Mouse (Mus musculus) heart, embryonic 16.5 days (tissue): ENCODE data around the gene Lin9. TPM values are rescaled to one million over a fixed set of nuclear protein-coding genes. Genes with fewer than 3 reads are reported as not detected.

Experiments used
- ATAC-seq: fragments of 200-750 bp; cut with Nextera tagmentation; replicated peaks from 2 replicates; pipeline ENCODE4 v1.8.0; 2017; ENCODE audit warnings: moderate number of reproducible peaks; ENCODE audit not compliant: insufficient read depth, low FRiP score; ENCODE audit errors: extremely low read depth
- H3K27ac ChIP-seq: fragments of 300-500 bp; sonication (generic); 2 replicates; pipeline ENCODE4 v1.5.1; 2014; ENCODE audit warnings: mild to moderate bottlenecking, low read length, control low read depth, moderate library complexity
- H3K27me3 ChIP-seq: fragments of 300-500 bp; sonication (generic); 2 replicates; pipeline ENCODE4 v1.6.1; 2014; ENCODE audit warnings: low read length, mixed read lengths; ENCODE audit not compliant: control insufficient read depth, insufficient read depth
- H3K36me3 ChIP-seq: fragments of 300-500 bp; sonication (generic); 2 replicates; pipeline ENCODE4 v1.6.1; 2014; ENCODE audit not compliant: control insufficient read depth, insufficient read depth
- H3K4me1 ChIP-seq: fragments of 300-500 bp; sonication (generic); 2 replicates; pipeline ENCODE4 v1.6.1; 2014; ENCODE audit warnings: low read length, mixed read lengths; ENCODE audit not compliant: control insufficient read depth, insufficient read depth
- H3K4me2 ChIP-seq: fragments of 300-500 bp; sonication (generic); 2 replicates; pipeline ENCODE4 v1.6.1; 2014; ENCODE audit warnings: low read depth, mild to moderate bottlenecking, control low read depth, low read length
- H3K4me3 ChIP-seq: fragments of 300-500 bp; sonication (generic); 2 replicates; pipeline ENCODE4 v1.5.1; 2014; ENCODE audit warnings: mild to moderate bottlenecking, control low read depth, low read length
- H3K9ac ChIP-seq: fragments of 300-500 bp; sonication (generic); 2 replicates; pipeline ENCODE4 v1.6.1; 2014; ENCODE audit warnings: low read length, control low read depth
- H3K9me3 ChIP-seq: fragments of 300-500 bp; sonication (generic); replicated peaks from 2 replicates; pipeline ENCODE4 v1.6.1; 2016; ENCODE audit warnings: low read length; ENCODE audit not compliant: control insufficient read depth
- whole genome bisulfite sequencing: fragments of 180-500 bp; shearing (Covaris S2); extraction: QIAGEN DNeasy Blood & Tissue Kit; methylation state at CpG from one replicate; pipeline ENCODE4 v1.1.7; 2014; 5-methylcytosine and 5-hydroxymethylcytosine counted together
- polyA plus RNA-seq: library from polyadenylated mRNA; unstranded; fragments of >200 nt; fragmentation: Nextera tagmentation; extraction: Ambion mirVana; gene quantifications from 2 replicates; pipeline ENCODE4 v1.2.1, GENCODE M21; 2015

The Lin9 gene
- polyA plus RNA-seq, 1 experiment from 2014 or later, result 15.0 TPM

GRCm38 (mm10) chr1:180696626-180697352, 55.8 kb downstream of the Lin9 start, which contains the start of gene Mixl1:
Gene Mixl1, minus strand, starts transcription at chr1:180697034.
- peaks cover 41% of the 10 kb centered on the region for H3K27me3 ChIP-seq
- H3K27ac ChIP-seq, result no peak within 1 kb of the TSS
- peak within 1 kb of the TSS; percentile 54 for H3K4me3 ChIP-seq
- H3K4me2 ChIP-seq, result peak within 1 kb of the TSS; percentile 72
- H3K4me1 ChIP-seq, result 0 out of 2 replicates have a peak, but pooled peaks cover 4% of the 10 kb centered on the region
- H3K9me3 ChIP-seq, result no peaks in the 10 kb centered on the region
- peaks cover 5% of the 10 kb centered on the region; the same call in 1 of the 2 replicates for H3K36me3 ChIP-seq
- peak; percentile 41; the same call in 1 of the 2 replicates for ATAC-seq
- 0 out of 2 replicates have a peak within 1 kb of the TSS, but pooled peaks have one; percentile 48 for H3K9ac ChIP-seq
- WGBS, result under 1% methylated on average over 79 of the region's 79 CpGs

GRCm38 (mm10) chr1:180698063-180698462, 57.1 kb downstream of the Lin9 start:
- peaks cover 41% of the 10 kb centered on the region for H3K27me3 ChIP-seq
- WGBS, result 57% methylated on average over 5 of the region's 5 CpGs
- H3K4me3 ChIP-seq, result no peak overlapping the region
- H3K27ac ChIP-seq, result no peak overlapping the region
- H3K4me1 ChIP-seq, result 0 out of 2 replicates have a peak, but pooled peaks cover 4% of the 10 kb centered on the region
- H3K36me3 ChIP-seq, result no peaks in the 10 kb centered on the region
- H3K9ac ChIP-seq, result no peak overlapping the region
- ATAC-seq, result no peak
- no peak overlapping the region for H3K4me2 ChIP-seq
- H3K9me3 ChIP-seq, result no peaks in the 10 kb centered on the region

- peak overlapping the region; percentile 44 for H3K4me3 ChIP-seq
- no peaks in the 10 kb centered on the region for H3K36me3 ChIP-seq
- peak overlapping the region; percentile 44 for H3K9ac ChIP-seq
- peak; percentile 63; the same call in 1 of the 2 replicates for ATAC-seq
- 0 out of 2 replicates have a peak, but pooled peaks cover 6% of the 10 kb centered on the region for H3K27me3 ChIP-seq
- no peaks in the 10 kb centered on the region for H3K9me3 ChIP-seq
- 0 out of 2 replicates have a peak, but pooled peaks cover 3% of the 10 kb centered on the region for H3K4me1 ChIP-seq
- peak overlapping the region; percentile 54 for H3K4me2 ChIP-seq
- peak overlapping the region; percentile 73 for H3K27ac ChIP-seq
- WGBS, result 29% methylated on average over 6 of the region's 6 CpGs
Observed at GRCm38 (mm10) chr1:180703400-180703799, 62.5 kb downstream of the Lin9 start.

GRCm38 (mm10) chr1:180707368-180707767, 66.4 kb downstream of the Lin9 start:
- Histone ChIP-seq H3K9me3 (no peaks in the 10 kb centered on the region), H3K36me3 (no peaks in the 10 kb centered on the region), H3K27ac (no peak overlapping the region), H3K4me1 (0 out of 2 replicates have a peak, but pooled peaks cover 3% of the 10 kb centered on the region), H3K27me3 (no peaks in the 10 kb centered on the region), H3K4me2 (no peak overlapping the region), H3K9ac (no peak overlapping the region), H3K4me3 (no peak overlapping the region)
- 42% methylated on average over 3 of the region's 3 CpGs for whole genome bisulfite sequencing
- no peak for ATAC-seq

- H3K4me2 ChIP-seq, result no peak overlapping the region
- H3K9ac ChIP-seq, result no peak overlapping the region
- WGBS, result 71% methylated on average over 3 of the region's 3 CpGs
- ATAC-seq, result no peak
- H3K4me1 ChIP-seq, result 0 out of 2 replicates have a peak, but pooled peaks cover 3% of the 10 kb centered on the region
- no peak overlapping the region for H3K27ac ChIP-seq
- H3K4me3 ChIP-seq, result no peak overlapping the region
- H3K36me3 ChIP-seq, result no peaks in the 10 kb centered on the region
- H3K9me3 ChIP-seq, result no peaks in the 10 kb centered on the region
- no peaks in the 10 kb centered on the region for H3K27me3 ChIP-seq
Observed at GRCm38 (mm10) chr1:180707813-180708212, 66.9 kb downstream of the Lin9 start.

GRCm38 (mm10) chr1:180708935-180709776, 68.2 kb downstream of the Lin9 start:
- WGBS, result 33% methylated on average over 14 of the region's 14 CpGs
- Histone ChIP-seq H3K27ac (no peak overlapping the region), H3K9me3 (no peaks in the 10 kb centered on the region), H3K27me3 (no peaks in the 10 kb centered on the region), H3K4me3 (no peak overlapping the region), H3K4me1 (no peaks in the 10 kb centered on the region), H3K36me3 (no peaks in the 10 kb centered on the region), H3K4me2 (no peak overlapping the region), H3K9ac (no peak overlapping the region)
- no peak for ATAC-seq

GRCm38 (mm10) chr1:180718756-180719155, 77.8 kb downstream of the Lin9 start:
- Histone ChIP-seq H3K4me1 (no peaks in the 10 kb centered on the region), H3K9ac (no peak overlapping the region), H3K9me3 (no peaks in the 10 kb centered on the region), H3K27ac (no peak overlapping the region), H3K4me3 (no peak overlapping the region), H3K27me3 (no peaks in the 10 kb centered on the region), H3K4me2 (no peak overlapping the region), H3K36me3 (no peaks in the 10 kb centered on the region)
- no peak for ATAC-seq
- 71% methylated on average over 5 of the region's 5 CpGs for WGBS

GRCm38 (mm10) chr1:180719483-180719882, 78.5 kb downstream of the Lin9 start:
- H3K9ac ChIP-seq, result no peak overlapping the region
- WGBS, result 77% methylated on average over 6 of the region's 6 CpGs

More at GRCm38 (mm10) chr1:180719483-180719882, 78.5 kb downstream of the Lin9 start:
- Histone ChIP-seq H3K27ac (no peak overlapping the region), H3K4me2 (no peak overlapping the region), H3K4me1 (no peaks in the 10 kb centered on the region), H3K9me3 (no peaks in the 10 kb centered on the region), H3K4me3 (no peak overlapping the region), H3K36me3 (no peaks in the 10 kb centered on the region), H3K27me3 (no peaks in the 10 kb centered on the region)
- no peak for ATAC-seq
